Mouse (Mus musculus): ENCODE data around the gene Gm38392.
"Not testable (repeated sequence)": the region's sequence is repeated elsewhere in the genome, so short reads cannot be mapped to it uniquely, and the experiment has no call there.

Gm38392 gene

GRCm38 (mm10) chr3:88280035-88280434 is 7.0 kb downstream of the Gm38392 start:
- DNase-seq (ENCODE audit: low spot score in 2 of 2), result no peak

- no peak for DNase-seq (ENCODE audit: low spot score in 2 of 2)
Observed at GRCm38 (mm10) chr3:88276529-88277143, 10.4 kb downstream of the Gm38392 start.

- no peak for DNase-seq (ENCODE audit: low spot score in 2 of 2)
Observed at GRCm38 (mm10) chr3:88276121-88276520, 10.9 kb downstream of the Gm38392 start.

GRCm38 (mm10) chr3:88274002-88274401 is 13.0 kb downstream of the Gm38392 start:
- no peak for DNase-seq (ENCODE audit: low spot score in 2 of 2)

GRCm38 (mm10) chr3:88271859-88272258 is 15.2 kb downstream of the Gm38392 start:
- no peak for DNase-seq (ENCODE audit: low spot score in 2 of 2)

GRCm38 (mm10) chr3:88271298-88271697 is 15.7 kb downstream of the Gm38392 start:
- DNase-seq (ENCODE audit: low spot score in 2 of 2), result not testable (repeated sequence)

- DNase-seq (ENCODE audit: low spot score in 2 of 2), result no peak
Observed at GRCm38 (mm10) chr3:88268991-88269390, 18.0 kb downstream of the Gm38392 start.

- not testable (repeated sequence) for DNase-seq (ENCODE audit: low spot score in 2 of 2)
Observed at GRCm38 (mm10) chr3:88268014-88268413, 19.0 kb downstream of the Gm38392 start.

- DNase-seq (ENCODE audit: low spot score in 2 of 2), result no peak
Observed at GRCm38 (mm10) chr3:88262346-88262745, 24.7 kb downstream of the Gm38392 start.

- DNase-seq (ENCODE audit: low spot score in 2 of 2), result no peak
Observed at GRCm38 (mm10) chr3:88256382-88256781, 30.6 kb downstream of the Gm38392 start.

- DNase-seq (ENCODE audit: low spot score in 2 of 2), result no peak
Observed at GRCm38 (mm10) chr3:88255950-88256349, 31.1 kb downstream of the Gm38392 start.

- no peak for DNase-seq (ENCODE audit: low spot score in 2 of 2)
Observed at GRCm38 (mm10) chr3:88254268-88254926, 32.6 kb downstream of the Gm38392 start, which contains the start of gene Rhbg. Gene Rhbg (minus strand): TSS chr3:88254709.

GRCm38 (mm10) chr3:88252739-88253138 is 34.3 kb downstream of the Gm38392 start:
- DNase-seq (ENCODE audit: low spot score in 2 of 2), result no peak

- no peak for DNase-seq (ENCODE audit: low spot score in 2 of 2)
Observed at GRCm38 (mm10) chr3:88248406-88248805, 38.6 kb downstream of the Gm38392 start.

GRCm38 (mm10) chr3:88247666-88248065 is 39.3 kb downstream of the Gm38392 start:
- no peak for DNase-seq (ENCODE audit: low spot score in 2 of 2)

- DNase-seq (ENCODE audit: low spot score in 2 of 2), result peak; percentile 45 to 70
Observed at GRCm38 (mm10) chr3:88245811-88246210, 41.2 kb downstream of the Gm38392 start.

- DNase-seq (ENCODE audit: low spot score in 2 of 2), result peak; percentile 26 to 47
Observed at GRCm38 (mm10) chr3:88244071-88244470, 42.9 kb downstream of the Gm38392 start.

GRCm38 (mm10) chr3:88242531-88242930 is 44.5 kb downstream of the Gm38392 start:
- peak; percentile 33 to 70 for DNase-seq (ENCODE audit: low spot score in 2 of 2)

- DNase-seq (ENCODE audit: low spot score in 2 of 2), result no peak
Observed at GRCm38 (mm10) chr3:88241045-88241786, 45.8 kb downstream of the Gm38392 start.

GRCm38 (mm10) chr3:88239446-88239845 is 47.6 kb downstream of the Gm38392 start:
- no peak for DNase-seq (ENCODE audit: low spot score in 2 of 2)

GRCm38 (mm10) chr3:88238866-88239391 is 48.1 kb downstream of the Gm38392 start:
- DNase-seq (ENCODE audit: low spot score in 2 of 2), result no peak

- peak in 1 of 2 experiments; percentile 41 for DNase-seq (ENCODE audit: low spot score in 2 of 2)
Observed at GRCm38 (mm10) chr3:88237556-88238194, 49.3 kb downstream of the Gm38392 start.
